Comparison of ENCODE assay signal across 21 mouse cellular contexts in genomic region chr5:82441288-82441687, GRCm38 (mm10).
DNase-seq lines count a peak whose midpoint lies in the region; ATAC-seq and TF ChIP-seq lines count a peak whose summit lies in the region.
"Had no signal": no experiment of that assay in that cellular context is flagged by ENCODE, and none has a peak within 500 bp of the region (broad histone marks: within the 10 kb centered on the region; RNA-seq: fewer than 3 reads in every experiment).

No protein-coding gene starts in this region.

- H3K9ac ChIP-seq in forebrain, embryonic 15.5 days (replicated peaks), result no peak overlapping the region
- no peak overlapping the region for H3K9ac ChIP-seq in forebrain, embryonic 11.5 days (ENCODE audit: low read length)
- H3K9ac ChIP-seq: limb, embryonic 15.5 days; midbrain, embryonic 13.5 days; neural tube, embryonic 15.5 days had no signal

- intact Hi-C loops in left cerebral cortex, postnatal 25 days (cut with DNase I), result no loop called here

- DNase-seq in forebrain, embryonic 11.5 days (ENCODE audit: low spot score), result no peak
- DNase-seq in layer of hippocampus, adult 9-11 months, result peak; percentile 6
- no peak for DNase-seq in layer of hippocampus, postnatal 36 days
- DNase-seq in brain, embryonic 14.5 days (ENCODE audit: low read depth), result peak; percentile 80
- peak; percentile 17 to 77 for DNase-seq in left cerebral cortex, postnatal 25 days (ENCODE audit: low spot score in 2 of 2)
- no peak for DNase-seq in lung, adult 2 months
- DNase-seq: adrenal gland, postnatal 25 days; cerebellum, adult 18-20 months; gastrocnemius, adult 2 months; kidney, adult 18-20 months; lung, postnatal 10 days; thymus, postnatal 36 days had no signal

- no peaks in the 10 kb centered on the region for H3K36me3 ChIP-seq in forebrain, embryonic 15.5 days
- no peaks in the 10 kb centered on the region for H3K36me3 ChIP-seq in forebrain, embryonic 11.5 days (ENCODE audit: control insufficient read depth, insufficient read depth, low read length)
- H3K36me3 ChIP-seq: heart, embryonic 10.5 days; hindbrain, embryonic 10.5 days; limb, embryonic 15.5 days; midbrain, embryonic 13.5 days; neural tube, embryonic 15.5 days had no signal

- no peak for TF ChIP-seq POLR2A in brain, embryonic 14.5 days (IDR thresholded peaks at IDR 0.05; ENCODE audit: borderline replicate concordance, extremely low read depth, insufficient read depth, insufficient read length, poor library complexity, severe bottlenecking)
- TF ChIP-seq POLR2A in lung, adult 2 months (IDR thresholded peaks at IDR 0.05; ENCODE audit: borderline replicate concordance, extremely low read depth, low read depth, low read length), result no peak

- 42% methylated on average over 4 of the region's 4 CpGs for WGBS in forebrain, embryonic 15.5 days
- 67% methylated on average over 4 of the region's 4 CpGs for WGBS in forebrain, embryonic 11.5 days
- 69% methylated on average over 4 of the region's 4 CpGs for WGBS in lung, adult 2 months

- no peak for TF ChIP-seq CTCF in brain, embryonic 14.5 days (IDR thresholded peaks at IDR 0.05; ENCODE audit: borderline replicate concordance, extremely low read depth, insufficient read depth, insufficient read length)
- no peak for TF ChIP-seq CTCF in lung, adult 2 months (IDR thresholded peaks at IDR 0.05; ENCODE audit: insufficient read depth, low read length)

- H3K9me3 ChIP-seq in forebrain, embryonic 15.5 days, result no peaks in the 10 kb centered on the region
- no peaks in the 10 kb centered on the region for H3K9me3 ChIP-seq in forebrain, embryonic 11.5 days (ENCODE audit: control insufficient read depth, low read length)
- H3K9me3 ChIP-seq: heart, embryonic 10.5 days; hindbrain, embryonic 10.5 days; limb, embryonic 15.5 days; midbrain, embryonic 13.5 days; neural tube, embryonic 15.5 days had no signal

- no peaks in the 10 kb centered on the region for H3K27me3 ChIP-seq in forebrain, embryonic 15.5 days
- no peaks in the 10 kb centered on the region for H3K27me3 ChIP-seq in forebrain, embryonic 11.5 days (ENCODE audit: control insufficient read depth, insufficient read depth, low read length)
- H3K27me3 ChIP-seq: CH12.LX; limb, embryonic 15.5 days; midbrain, embryonic 13.5 days; neural tube, embryonic 15.5 days had no signal

- no peak overlapping the region for H3K27ac ChIP-seq in forebrain, embryonic 15.5 days (replicated peaks)
- H3K27ac ChIP-seq in forebrain, embryonic 11.5 days (ENCODE audit: low read depth, low read length), result no peak overlapping the region
- H3K27ac ChIP-seq: gastrocnemius, adult 2 months; heart, embryonic 10.5 days; hindbrain, embryonic 10.5 days; kidney, postnatal 0 days; limb, embryonic 15.5 days; midbrain, embryonic 13.5 days; neural tube, embryonic 15.5 days had no signal

- no peak overlapping the region for H3K4me2 ChIP-seq in forebrain, embryonic 15.5 days (replicated peaks)
- no peak overlapping the region for H3K4me2 ChIP-seq in forebrain, embryonic 11.5 days (ENCODE audit: low read depth, low read length, severe bottlenecking)
- H3K4me2 ChIP-seq: limb, embryonic 15.5 days; midbrain, embryonic 13.5 days; neural tube, embryonic 15.5 days had no signal

- H3K4me3 ChIP-seq in forebrain, embryonic 15.5 days, result no peak overlapping the region
- no peak overlapping the region for H3K4me3 ChIP-seq in forebrain, embryonic 11.5 days (ENCODE audit: low read depth, low read length)
- H3K4me3 ChIP-seq in lung, adult 2 months (replicated peaks; ENCODE audit: extremely low read depth, low read depth, low read length), result no peak overlapping the region
- H3K4me3 ChIP-seq: gastrocnemius, adult 2 months; heart, embryonic 10.5 days; hindbrain, embryonic 10.5 days; limb, embryonic 15.5 days; midbrain, embryonic 13.5 days; myocyte; neural tube, embryonic 15.5 days had no signal

- no peaks in the 10 kb centered on the region for H3K4me1 ChIP-seq in forebrain, embryonic 15.5 days
- H3K4me1 ChIP-seq in forebrain, embryonic 11.5 days (replicated peaks; ENCODE audit: control insufficient read depth, insufficient read depth, low read length), result no peaks in the 10 kb centered on the region
- H3K4me1 ChIP-seq in lung, adult 2 months (ENCODE audit: control insufficient read depth, insufficient read depth, low read length), result no peaks in the 10 kb centered on the region
- H3K4me1 ChIP-seq: heart, embryonic 10.5 days; hindbrain, embryonic 10.5 days; limb, embryonic 15.5 days; midbrain, embryonic 13.5 days; neural tube, embryonic 15.5 days had no signal

- ATAC-seq in forebrain, embryonic 15.5 days (replicated peaks), result peak; percentile 46; the same call in 1 of the 2 replicates
- no peak for ATAC-seq in forebrain, embryonic 11.5 days (replicated peaks; ENCODE audit: low FRiP score)
- ATAC-seq: midbrain, embryonic 13.5 days had no signal

Comparison
In these comparisons a context has a peak if more than half of its experiments do, and no peak if none do; other contexts are left out.
1. DNase-seq: peak in layer of hippocampus, adult 9-11 months (single experiment), brain, embryonic 14.5 days (single experiment) and left cerebral cortex, postnatal 25 days (2 of 2); none in forebrain, embryonic 11.5 days (single experiment), layer of hippocampus, postnatal 36 days (0 of 2) and lung, adult 2 months (single experiment).